Mouse (Mus musculus) colon, adult 2 months (tissue): ENCODE results near the gene Rpl34. TPM values are rescaled to one million over a fixed set of nuclear protein-coding genes. Genes with fewer than 3 reads are reported as not detected.

Source experiments
- polyA plus RNA-seq: library from polyadenylated mRNA; depleted of rRNA; stranded (reverse); fragments of >200 nt; gene quantifications from 2 replicates; pipeline ENCODE4 v1.2.3, GENCODE M21; 2012; rRNA removed

Gene Rpl34
- polyA plus RNA-seq, result 966 and 985 TPM in 2 replicates

GRCm38 (mm10) chr3:130730189-130730653, at the start of gene Rpl34:
Gene Rpl34 (minus strand): TSS chr3:130730398.

DNA sequence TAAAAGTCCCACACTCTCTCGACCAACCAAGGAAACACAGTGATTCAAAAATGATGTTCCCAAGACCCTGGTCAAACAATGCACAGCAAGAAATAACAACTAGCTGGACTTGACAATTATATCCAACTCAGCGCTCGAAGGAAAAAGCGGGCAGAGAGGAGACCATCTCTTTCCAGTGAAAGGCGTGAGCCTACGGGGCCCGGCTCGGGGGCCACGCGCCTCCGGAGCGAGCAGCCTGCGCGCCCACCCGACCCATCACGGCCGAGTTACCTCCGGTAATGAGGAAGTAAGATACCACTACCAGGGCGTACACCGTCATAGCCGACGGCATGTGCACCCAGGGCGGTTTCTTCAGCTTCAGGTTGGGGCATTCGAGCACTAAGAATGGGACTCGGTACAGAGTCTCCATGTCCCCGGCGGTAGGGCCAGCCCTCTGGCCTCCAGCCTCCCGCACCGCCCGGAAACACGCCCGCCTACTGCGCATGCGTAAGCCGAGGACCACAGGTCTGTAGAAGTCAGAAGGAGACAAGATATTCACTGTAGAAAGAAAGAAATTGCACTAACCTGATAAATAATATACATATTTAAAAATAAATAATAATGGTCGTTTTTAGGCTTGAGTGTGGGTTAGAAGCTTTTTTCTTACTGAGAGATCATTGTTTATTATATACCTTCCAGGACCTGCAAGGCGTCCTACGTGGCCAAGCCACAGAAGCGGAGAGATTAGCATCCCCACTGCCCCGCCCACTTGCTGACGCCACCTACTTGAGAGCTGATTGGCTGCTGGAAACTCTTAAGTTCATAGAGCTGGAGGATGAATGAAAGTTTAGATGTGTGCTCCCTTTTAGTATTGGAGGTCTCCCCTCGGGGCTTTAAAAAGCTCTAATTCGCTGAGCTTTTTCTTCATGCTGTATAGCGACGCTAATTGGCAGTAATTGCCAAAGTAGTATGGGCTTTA, 21.0 kb downstream of the Rpl34 start, which contains the start of gene Ostc:
Ostc (minus strand) TSS at position 478 of the 958 bp plus-strand sequence.

Other genes with a start within 250 kb of the Rpl34 start
- 0.56 and 0.81 TPM in 2 replicates for gene Etnppl, start 113.0 kb downstream of the Rpl34 start, polyA plus RNA-seq
- gene Ostc, start 21.0 kb downstream of the Rpl34 start, polyA plus RNA-seq, result 43.0 and 44.6 TPM in 2 replicates